Mouse (Mus musculus) ES-E14 (cell line): Measurements from ENCODE around the gene Ptn. TPM values are rescaled to one million over a fixed set of nuclear protein-coding genes. Genes with fewer than 3 reads are reported as not detected.

ENCODE experiments used
- DNase-seq: peaks from one replicate; pipeline ENCODE4 v3.0.0-alpha.2; 2013; ENCODE audit warnings: low read depth, low spot score
- H3K27ac ChIP-seq: 2 replicates; pipeline ENCODE4 v1.5.1; 2012; ENCODE audit warnings: low read depth, mild to moderate bottlenecking, low read length, moderate library complexity, mixed read lengths; ENCODE audit not compliant: poor library complexity, insufficient read depth, severe bottlenecking
- H3K36me3 ChIP-seq: 2 replicates; pipeline ENCODE4 v1.6.1; 2012; ENCODE audit warnings: mild to moderate bottlenecking, low read length, moderate library complexity, mixed read lengths; ENCODE audit not compliant: control insufficient read depth, poor library complexity, insufficient read depth, severe bottlenecking
- H3K4me1 ChIP-seq, 2 experiments: fragments of 150-350 bp in 1 of 2; sonication (generic) in 1 of 2; 2 replicates each; pipeline ENCODE4 v1.6.1; 2012; ENCODE audit warnings: low read length in 2 of 2, mild to moderate bottlenecking in 1 of 2, mixed read lengths in 1 of 2; ENCODE audit not compliant: control insufficient read depth in 2 of 2, insufficient read depth in 2 of 2, poor library complexity in 1 of 2
- H3K4me3 ChIP-seq, 2 experiments: fragments of 150-350 bp in 1 of 2; sonication (generic) in 1 of 2; 2 replicates each; pipeline ENCODE4 v1.5.1; 2012; ENCODE audit warnings: low read length in 2 of 2, low read depth in 1 of 2, mild to moderate bottlenecking in 1 of 2, mixed read lengths in 1 of 2; ENCODE audit not compliant: insufficient read depth in 1 of 2, poor library complexity in 1 of 2, severe bottlenecking in 1 of 2
- H3K9ac ChIP-seq: 2 replicates; pipeline ENCODE4 v1.6.1; 2012; ENCODE audit warnings: low read depth, mild to moderate bottlenecking, low read length, mixed read lengths; ENCODE audit not compliant: poor library complexity, insufficient read depth, severe bottlenecking
- H3K9me3 ChIP-seq: fragments of 150-350 bp; sonication (generic); 2 replicates; pipeline ENCODE4 v1.6.1; 2012; ENCODE audit warnings: low read depth, mild to moderate bottlenecking, low read length; ENCODE audit not compliant: control insufficient read depth, insufficient read depth
- CHD2 ChIP-seq: IDR thresholded peaks from 2 replicates; pipeline ENCODE4 v1.6.1; 2014; ENCODE audit warnings: mild to moderate bottlenecking, low read depth, low read length, inconsistent platforms
- HCFC1 ChIP-seq: IDR thresholded peaks from 2 replicates; pipeline ENCODE4 v1.6.1; 2012; ENCODE audit warnings: low read length, inconsistent platforms, borderline replicate concordance; ENCODE audit not compliant: insufficient read depth
- MAFK ChIP-seq: IDR thresholded peaks from 2 replicates; pipeline ENCODE4 v1.6.1; 2014; ENCODE audit warnings: mild to moderate bottlenecking, low read depth, low read length, inconsistent platforms; ENCODE audit not compliant: insufficient read depth
- ZC3H11A ChIP-seq: IDR thresholded peaks from 2 replicates; pipeline ENCODE4 v1.6.1; 2012; ENCODE audit warnings: low read depth, mild to moderate bottlenecking, inconsistent platforms, low read length, borderline replicate concordance
- ZNF384 ChIP-seq: IDR thresholded peaks from 2 replicates; pipeline ENCODE4 v1.6.1; 2012; ENCODE audit warnings: low read depth, low read length, inconsistent platforms
- in situ Hi-C, 2 experiments: fragments of 600-800 bp; cut with MboI; formaldehyde crosslinking; loops; one replicate each; pipeline ENCODE4 v1.15.1; 2025; ENCODE audit warnings: low sequenced_read_pairs in 2 of 2, inconsistent platforms in 1 of 2; ENCODE audit not compliant: unreplicated experiment in 2 of 2
- total RNA-seq: library from RNA; depleted of rRNA; stranded (reverse); fragments of 300-350 nt; gene quantifications from 2 replicates; pipeline ENCODE4 v1.2.3, GENCODE M21; 2012

Gene Ptn
- total RNA-seq, 1 experiment, result 3.9 TPM

- no peak overlapping the region for H3K4me3 ChIP-seq
- H3K9me3 ChIP-seq, result no peaks in the 10 kb centered on the region
- no peak overlapping the region for H3K27ac ChIP-seq
- H3K36me3 ChIP-seq, result no peaks in the 10 kb centered on the region
- no peak for TF ChIP-seq ZNF384
- no peak for TF ChIP-seq CHD2
- no peak for TF ChIP-seq HCFC1
- TF ChIP-seq ZC3H11A, result no peak
- no peak for TF ChIP-seq MAFK
- no peak overlapping the region for H3K9ac ChIP-seq
- in situ Hi-C loops, result no loop called here
- H3K4me1 ChIP-seq, result no peaks in the 10 kb centered on the region
- no peak for DNase-seq
Observed at GRCm38 (mm10) chr6:36722769-36723549, 87.1 kb downstream of the Ptn start.

- DNase-seq, result no peak
- Histone ChIP-seq H3K4me1 (no peaks in the 10 kb centered on the region), H3K9me3 (no peaks in the 10 kb centered on the region), H3K27ac (no peak overlapping the region), H3K9ac (no peak overlapping the region), H3K36me3 (no peaks in the 10 kb centered on the region), H3K4me3 (no peak overlapping the region)
- in situ Hi-C loops, result no loop called here
- no peak for TF ChIP-seq HCFC1
- TF ChIP-seq ZC3H11A, result no peak
- TF ChIP-seq ZNF384, result no peak
Observed at GRCm38 (mm10) chr6:36713329-36713728, 96.7 kb downstream of the Ptn start.

GRCm38 (mm10) chr6:36695481-36695880, 114.5 kb downstream of the Ptn start:
- no peaks in the 10 kb centered on the region for H3K36me3 ChIP-seq
- H3K27ac ChIP-seq, result no peak overlapping the region
- DNase-seq, result no peak
- no peak overlapping the region for H3K4me3 ChIP-seq
- H3K4me1 ChIP-seq, result no peaks in the 10 kb centered on the region
- in situ Hi-C loops, result loop anchor here in 1 of 2 experiments (25.0 kb wide), 1 partner anchor 217 kb away; no protein-coding TSS in a partner anchor
- no peaks in the 10 kb centered on the region for H3K9me3 ChIP-seq
- no peak overlapping the region for H3K9ac ChIP-seq
- no peak for TF ChIP-seq ZC3H11A
- TF ChIP-seq CHD2, result no peak
- TF ChIP-seq HCFC1, result no peak
- TF ChIP-seq MAFK, result no peak
- no peak for TF ChIP-seq ZNF384

- no peaks in the 10 kb centered on the region for H3K36me3 ChIP-seq
- in situ Hi-C loops, result loop anchor here in 1 of 2 experiments (25.0 kb wide), 1 partner anchor 221 kb away; no protein-coding TSS in a partner anchor
- H3K4me3 ChIP-seq, result no peak overlapping the region
- no peak overlapping the region for H3K9ac ChIP-seq
- peak; percentile 21 for DNase-seq
- H3K27ac ChIP-seq, result no peak overlapping the region
- H3K9me3 ChIP-seq, result no peaks in the 10 kb centered on the region
- TF ChIP-seq HCFC1 (no peak), ZC3H11A (peak; percentile 67; the same call in 1 of the 2 replicates)
- no peaks in the 10 kb centered on the region for H3K4me1 ChIP-seq
Observed at GRCm38 (mm10) chr6:36691497-36691896, 118.5 kb downstream of the Ptn start.
